Mouse (Mus musculus) frontal cortex, adult 2 months (tissue): ENCODE measurements at regions not wholly inside any gene's neighbourhood (a gene's known extent, or its start where the extent isn't known, plus 50 kb on each side); places are given as distances from the start of the nearest gene placed in this dataset.

Source experiments
- DNase-seq, 2 experiments: peaks; one replicate each; pipeline ENCODE4 v3.0.0; 2022; ENCODE audit warnings: low spot score in 1 of 2; ENCODE audit errors: extremely low spot score in 1 of 2

- no peak for DNase-seq
These were observed 54.0 kb upstream of the Psmd7 start for GRCm38 (mm10) chr8:107642241-107642640.

- DNase-seq: no peak
These were observed 59.7 kb upstream of the Psmd7 start for GRCm38 (mm10) chr8:107647936-107648335.

- no peak for DNase-seq
These were observed 62.0 kb upstream of the Psmd7 start for GRCm38 (mm10) chr8:107650306-107650705.

- DNase-seq: no peak
These were observed 63.2 kb upstream of the Psmd7 start for GRCm38 (mm10) chr8:107651424-107651823.

- DNase-seq: no peak
These were observed 64.0 kb upstream of the Psmd7 start for GRCm38 (mm10) chr8:107652226-107652625.

- DNase-seq: no peak
These were observed 65.4 kb upstream of the Psmd7 start for GRCm38 (mm10) chr8:107653711-107654110.

- no peak for DNase-seq
These were observed 68.4 kb upstream of the Psmd7 start for GRCm38 (mm10) chr8:107656622-107657021.

- no peak for DNase-seq
These were observed 69.5 kb upstream of the Psmd7 start for GRCm38 (mm10) chr8:107657741-107658140.

GRCm38 (mm10) chr8:107658386-107658785, 70.1 kb upstream of the Psmd7 start:
- no peak for DNase-seq

- peak; percentile 7 to 22 for DNase-seq
These were observed 72.4 kb upstream of the Psmd7 start for GRCm38 (mm10) chr8:107660624-107661023.

GRCm38 (mm10) chr8:107669608-107670007, 81.3 kb upstream of the Psmd7 start:
- no peak for DNase-seq

GRCm38 (mm10) chr8:107671471-107671870, 83.2 kb upstream of the Psmd7 start:
- no peak for DNase-seq

GRCm38 (mm10) chr8:107672691-107673090, 84.4 kb upstream of the Psmd7 start:
- DNase-seq: no peak

- no peak for DNase-seq
These were observed 93.8 kb upstream of the Psmd7 start for GRCm38 (mm10) chr8:107682066-107682465.

- peak in 1 of 2 experiments; percentile 49 for DNase-seq
These were observed 96.7 kb upstream of the Psmd7 start for GRCm38 (mm10) chr8:107684721-107685691.

GRCm38 (mm10) chr8:107686936-107687335, 98.7 kb upstream of the Psmd7 start:
- no peak for DNase-seq

- DNase-seq: no peak
These were observed 99.3 kb upstream of the Psmd7 start for GRCm38 (mm10) chr8:107687529-107687928.

GRCm38 (mm10) chr8:107689020-107689419, 100.8 kb upstream of the Psmd7 start:
- no peak for DNase-seq

- no peak for DNase-seq
These were observed 103.0 kb upstream of the Psmd7 start for GRCm38 (mm10) chr8:107691251-107691650.

- no peak for DNase-seq
These were observed 108.4 kb upstream of the Psmd7 start for GRCm38 (mm10) chr8:107696384-107697346.

GRCm38 (mm10) chr8:107699307-107699706, 111.0 kb upstream of the Psmd7 start:
- DNase-seq: no peak
